Mouse (Mus musculus) neural tube, embryonic 13.5 days (tissue): ENCODE data around the gene Cdh12. TPM values are rescaled to one million over a fixed set of nuclear protein-coding genes. Genes with fewer than 3 reads are reported as not detected.
A peak's percentile ranks its signal among the peaks of the same experiment; 100 is the strongest.
"Not testable (repeated sequence)": the region's sequence is repeated elsewhere in the genome, so short reads cannot be mapped to it uniquely, and the experiment has no call there.

ENCODE experiments used
- ATAC-seq: fragments of 200-750 bp; cut with Nextera tagmentation; 2 replicates; pipeline ENCODE4 v1.8.0; 2017; ENCODE audit warnings: low read depth, mild to moderate bottlenecking, moderate TSS enrichment, moderate library complexity
- H3K27ac ChIP-seq: fragments of 300-500 bp; sonication (generic); replicated peaks from 2 replicates; pipeline ENCODE4 v1.5.1; 2015; ENCODE audit warnings: moderate library complexity, mild to moderate bottlenecking, inconsistent platforms
- H3K27me3 ChIP-seq: fragments of 300-500 bp; sonication (generic); 2 replicates; pipeline ENCODE4 v1.6.1; 2015; ENCODE audit warnings: mild to moderate bottlenecking, inconsistent platforms
- H3K36me3 ChIP-seq: fragments of 300-500 bp; sonication (generic); 2 replicates; pipeline ENCODE4 v1.6.1; 2015; ENCODE audit warnings: mild to moderate bottlenecking, inconsistent platforms
- H3K4me1 ChIP-seq: fragments of 300-500 bp; sonication (generic); replicated peaks from 2 replicates; pipeline ENCODE4 v1.6.1; 2015; ENCODE audit warnings: inconsistent platforms
- H3K4me2 ChIP-seq: fragments of 300-500 bp; sonication (generic); 2 replicates; pipeline ENCODE4 v1.6.1; 2015; ENCODE audit warnings: inconsistent platforms, mild to moderate bottlenecking, moderate library complexity
- H3K4me3 ChIP-seq: fragments of 300-500 bp; sonication (generic); 2 replicates; pipeline ENCODE4 v1.5.1; 2015; ENCODE audit warnings: mild to moderate bottlenecking, inconsistent platforms
- H3K9ac ChIP-seq: fragments of 300-500 bp; sonication (generic); 2 replicates; pipeline ENCODE4 v1.6.1; 2015; ENCODE audit warnings: moderate library complexity, mild to moderate bottlenecking, inconsistent platforms
- H3K9me3 ChIP-seq: fragments of 300-500 bp; sonication (generic); 2 replicates; pipeline ENCODE4 v1.6.1; 2016; ENCODE audit warnings: inconsistent platforms
- whole genome bisulfite sequencing: fragments of 180-500 bp; shearing (Covaris S2); methylation state at CpG from one replicate; pipeline ENCODE4 v1.1.7; 2015; 5-methylcytosine and 5-hydroxymethylcytosine counted together
- polyA plus RNA-seq: library from polyadenylated mRNA; unstranded; fragments of >200 nt; fragmentation: Nextera tagmentation; extraction: Ambion mirVana; gene quantifications from 2 replicates; pipeline ENCODE4 v1.2.1, GENCODE M21; 2015

Cdh12 gene
- polyA plus RNA-seq, 1 experiment from 2014 or later, result 5.1 TPM

DNA sequence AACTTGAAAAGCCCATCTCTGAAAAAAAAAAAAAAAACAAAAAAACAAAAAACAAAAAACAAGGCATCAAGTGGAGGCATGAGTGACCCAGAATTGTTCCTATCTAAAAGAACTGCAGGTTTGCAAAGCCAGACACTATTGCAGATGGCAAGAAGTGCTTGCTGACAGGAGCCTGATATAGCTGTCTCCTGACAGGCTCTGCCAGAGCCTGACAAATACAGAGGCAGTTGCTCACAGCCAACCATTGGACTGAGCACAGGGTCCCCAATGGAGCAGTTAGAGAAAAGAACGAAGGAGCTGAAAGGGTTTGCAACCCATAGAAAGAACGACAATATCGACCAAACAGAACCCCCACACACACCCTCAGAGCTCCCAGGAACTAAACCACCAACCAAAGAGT is 156.7 kb downstream of the Cdh12 start:
- not testable (repeated sequence) for H3K27ac ChIP-seq, H3K9ac ChIP-seq

DNA sequence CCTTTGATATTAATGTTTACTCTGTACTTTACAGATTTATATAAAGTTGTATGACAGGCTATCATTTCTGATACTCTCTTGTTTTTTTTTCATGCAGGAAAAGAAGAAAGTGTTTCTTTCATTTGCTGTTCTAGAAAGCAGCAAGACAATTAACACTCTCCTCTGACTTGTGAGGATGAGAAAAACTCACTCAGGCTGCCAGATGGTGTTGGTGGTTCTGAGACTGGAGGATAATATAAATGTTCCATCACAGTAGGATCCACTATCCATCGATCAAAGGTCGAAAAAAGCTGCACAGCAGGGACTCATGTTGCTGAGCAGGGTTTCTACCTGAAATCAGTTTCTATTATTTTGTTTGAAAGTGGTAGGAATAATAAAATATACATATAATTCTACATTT is 185.5 kb downstream of the Cdh12 start:
- H3K36me3 ChIP-seq, result no peaks in the 10 kb centered on the region
- H3K27ac ChIP-seq, result no peak overlapping the region
- 64% methylated on average over 2 of the region's 2 CpGs for WGBS
- H3K9me3 ChIP-seq, result no peaks in the 10 kb centered on the region
- ATAC-seq, result no peak
- peaks cover 4% of the 10 kb centered on the region; the same call in 1 of the 2 replicates for H3K4me1 ChIP-seq
- no peaks in the 10 kb centered on the region for H3K27me3 ChIP-seq
- no peak overlapping the region for H3K9ac ChIP-seq
- H3K4me2 ChIP-seq, result no peak overlapping the region
- H3K4me3 ChIP-seq, result no peak overlapping the region

More for the DNA sequence above, 156.7 kb downstream of the Cdh12 start:
- not testable (repeated sequence) for H3K4me2 ChIP-seq, H3K4me3 ChIP-seq, H3K9me3 ChIP-seq, H3K4me1 ChIP-seq, ATAC-seq, H3K36me3 ChIP-seq, H3K27me3 ChIP-seq
- 80% methylated on average over 3 of the region's 3 CpGs for WGBS

DNA sequence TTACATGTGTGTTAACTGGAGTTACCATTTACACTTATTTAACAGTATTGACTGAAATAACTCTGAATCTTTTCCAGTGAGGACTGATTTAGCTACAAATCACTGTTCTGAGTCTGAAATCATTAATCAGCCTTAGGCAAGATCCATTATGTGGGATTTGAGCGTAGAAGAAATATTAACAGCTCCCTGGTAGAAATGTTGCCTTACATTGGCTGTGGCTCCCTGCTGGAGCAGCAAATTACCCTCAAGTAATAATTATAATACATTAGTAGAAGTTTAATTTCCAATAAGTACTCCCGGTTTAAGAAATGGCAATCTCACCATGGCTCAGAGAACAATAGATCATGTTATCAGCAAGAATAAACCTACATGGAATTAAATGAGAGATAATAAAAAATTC is 190.1 kb downstream of the Cdh12 start:
- H3K27ac ChIP-seq, result no peak overlapping the region
- no peak overlapping the region for H3K4me3 ChIP-seq
- ATAC-seq, result peak; percentile 53
- no peak overlapping the region for H3K9ac ChIP-seq
- H3K27me3 ChIP-seq, result no peaks in the 10 kb centered on the region
- H3K4me2 ChIP-seq, result no peak overlapping the region
- H3K9me3 ChIP-seq, result no peaks in the 10 kb centered on the region
- no peaks in the 10 kb centered on the region for H3K36me3 ChIP-seq
- H3K4me1 ChIP-seq, result peaks cover 4% of the 10 kb centered on the region; the same call in 1 of the 2 replicates
- WGBS, result 40% methylated on average over 2 of the region's 2 CpGs

DNA sequence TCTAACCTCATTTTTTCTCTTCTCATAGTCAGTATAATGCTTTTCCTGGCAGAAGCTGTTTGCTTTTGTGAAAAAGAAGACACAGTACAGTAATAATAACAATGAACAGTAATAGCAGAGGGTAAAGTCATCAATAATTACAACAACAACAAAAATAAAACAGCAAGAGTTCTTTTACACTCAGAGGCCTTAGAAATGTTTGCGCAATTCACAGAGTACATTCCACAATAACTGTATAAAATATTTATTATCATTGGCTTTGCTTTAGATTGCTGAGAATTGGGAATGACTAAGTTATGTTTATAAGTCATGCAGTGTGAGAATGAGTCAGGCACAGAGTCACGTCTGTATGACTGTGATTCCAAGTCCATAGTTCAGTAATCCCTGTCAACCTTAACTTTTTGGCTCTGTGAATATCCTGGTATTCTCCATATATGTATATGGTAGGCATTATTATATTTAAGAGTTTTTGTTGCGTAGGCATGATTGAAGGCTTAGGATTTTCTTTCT is 193.9 kb downstream of the Cdh12 start:
- Histone ChIP-seq H3K9ac (no peak overlapping the region), H3K27ac (no peak overlapping the region), H3K27me3 (no peaks in the 10 kb centered on the region), H3K4me1 (peaks cover 4% of the 10 kb centered on the region; the same call in 1 of the 2 replicates), H3K36me3 (no peaks in the 10 kb centered on the region), H3K9me3 (no peaks in the 10 kb centered on the region), H3K4me2 (no peak overlapping the region), H3K4me3 (no peak overlapping the region)
- ATAC-seq, result no peak
- 80% methylated on average over 3 of the region's 3 CpGs for WGBS

DNA sequence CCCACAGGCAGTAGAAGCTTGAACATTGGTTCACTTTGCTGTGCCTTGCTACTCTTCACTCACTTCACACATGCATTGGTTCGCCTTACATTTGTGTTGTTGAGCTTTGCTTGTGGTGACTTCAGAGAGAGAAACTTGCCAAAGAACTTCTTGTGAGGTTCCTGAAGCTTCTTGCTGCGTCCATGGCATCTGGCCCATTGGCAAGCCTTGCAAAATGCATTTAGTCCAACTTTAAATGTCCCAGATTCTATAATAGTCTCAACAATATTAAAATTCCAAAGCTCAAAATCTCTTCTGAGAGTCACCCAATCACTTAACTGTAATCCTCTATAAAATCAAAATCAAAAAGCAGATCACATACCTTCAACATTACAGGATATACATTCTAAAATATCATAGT is 211.2 kb downstream of the Cdh12 start:
- no peaks in the 10 kb centered on the region for H3K9me3 ChIP-seq
- H3K27ac ChIP-seq, result no peak overlapping the region
- no peak overlapping the region for H3K9ac ChIP-seq
- no peaks in the 10 kb centered on the region for H3K36me3 ChIP-seq
- 79% methylated on average over 2 of the region's 2 CpGs for WGBS
- no peak overlapping the region for H3K4me2 ChIP-seq
- no peak for ATAC-seq
- H3K4me1 ChIP-seq, result no peaks in the 10 kb centered on the region
- no peaks in the 10 kb centered on the region for H3K27me3 ChIP-seq
- H3K4me3 ChIP-seq, result no peak overlapping the region

DNA sequence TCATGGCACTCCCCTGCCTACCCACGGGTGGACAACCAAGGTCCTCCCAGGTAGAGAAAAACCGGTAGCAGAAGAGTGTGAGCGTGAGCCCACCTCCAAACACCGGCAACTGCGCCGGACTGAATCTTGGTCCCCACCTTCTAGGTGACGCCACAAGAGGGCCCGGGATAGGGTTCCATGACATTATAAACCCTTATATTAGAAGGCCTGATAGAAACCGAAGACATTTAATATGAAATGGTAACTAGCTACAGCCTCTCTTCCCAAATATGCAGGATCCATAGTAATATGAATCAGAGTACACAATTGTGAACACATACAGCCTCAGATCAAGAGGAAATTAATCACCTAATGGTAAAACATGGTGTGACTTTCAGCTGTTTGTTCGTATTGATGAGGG is 217.6 kb downstream of the Cdh12 start, which contains the start of gene Acot10:
Gene Acot10, minus strand, starts transcription at position 101 of the 400 bp plus-strand sequence.
- 92% methylated on average over 10 of the region's 10 CpGs for WGBS
- Histone ChIP-seq H3K4me3 (no peak within 1 kb of the TSS), H3K4me1 (no peaks in the 10 kb centered on the region), H3K27me3 (no peaks in the 10 kb centered on the region), H3K27ac (no peak within 1 kb of the TSS), H3K9ac (no peak within 1 kb of the TSS), H3K36me3 (no peaks in the 10 kb centered on the region), H3K9me3 (no peaks in the 10 kb centered on the region), H3K4me2 (no peak within 1 kb of the TSS)
- no peak for ATAC-seq

DNA sequence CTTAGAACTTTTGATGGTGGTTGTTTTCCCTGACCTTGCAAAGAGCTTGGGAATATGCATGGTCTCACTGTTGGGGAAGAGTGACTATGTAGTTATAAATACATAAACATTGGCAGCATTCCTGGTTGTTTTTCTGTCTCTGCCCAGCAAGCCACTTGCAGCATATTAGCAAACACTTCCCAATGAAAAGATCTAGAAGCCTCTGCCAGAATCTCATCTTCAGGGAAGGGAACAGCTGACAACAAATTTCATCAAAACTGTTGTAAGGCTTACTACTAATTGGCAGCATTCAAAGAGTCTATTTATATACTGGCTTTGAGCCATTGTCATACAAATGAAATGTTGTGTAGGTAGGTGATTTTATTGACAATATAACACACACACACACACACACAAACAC is 218.3 kb downstream of the Cdh12 start:
- no peak overlapping the region for H3K4me2 ChIP-seq
- no peak overlapping the region for H3K9ac ChIP-seq
- H3K9me3 ChIP-seq, result no peaks in the 10 kb centered on the region
- ATAC-seq, result no peak
- no peaks in the 10 kb centered on the region for H3K36me3 ChIP-seq
- H3K27me3 ChIP-seq, result no peaks in the 10 kb centered on the region
- no peak overlapping the region for H3K27ac ChIP-seq
- H3K4me1 ChIP-seq, result no peaks in the 10 kb centered on the region
- no peak overlapping the region for H3K4me3 ChIP-seq

DNA sequence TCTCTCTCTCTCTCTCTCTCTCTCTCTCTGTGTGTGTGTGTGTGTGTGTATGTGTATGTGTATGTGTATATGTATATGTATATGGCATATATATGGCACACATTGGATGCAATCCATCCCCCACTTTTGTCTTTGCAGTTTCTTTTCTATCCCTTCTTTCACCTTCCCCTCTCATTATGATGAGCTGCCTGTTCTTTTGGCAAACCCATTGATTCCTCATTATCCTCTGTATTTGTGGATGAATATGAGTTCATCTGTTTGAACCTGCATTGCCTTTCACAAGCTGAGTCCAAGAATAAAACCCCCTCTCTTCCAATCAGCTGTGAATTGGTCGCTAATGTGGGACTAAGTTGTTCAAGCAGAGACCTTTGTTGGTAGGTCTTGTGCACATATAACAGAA is 218.9 kb downstream of the Cdh12 start:
- no peak overlapping the region for H3K9ac ChIP-seq
- no peaks in the 10 kb centered on the region for H3K9me3 ChIP-seq
- WGBS, result 70% methylated on average over 1 of the region's 1 CpGs

DNA sequence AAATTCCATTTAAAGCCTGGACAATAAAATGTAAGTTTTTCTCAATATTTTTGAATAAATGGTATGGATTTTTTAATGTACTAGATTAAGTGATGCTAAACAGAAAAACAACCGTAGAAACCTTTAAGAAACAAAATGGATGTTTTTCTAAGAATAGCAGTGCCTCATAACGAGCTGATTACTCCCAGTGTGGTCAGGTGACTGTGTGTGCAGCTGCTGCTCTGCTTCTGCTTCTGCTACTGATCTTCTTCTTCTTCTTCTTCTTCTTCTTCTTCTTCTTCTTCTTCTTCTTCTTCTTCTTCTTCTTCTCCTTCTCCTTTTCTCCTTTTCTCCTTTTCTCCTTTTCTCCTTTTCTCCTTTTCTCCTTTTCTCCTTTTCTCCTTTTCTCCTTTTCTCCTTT is 220.4 kb downstream of the Cdh12 start:
- H3K9me3 ChIP-seq, H3K4me1 ChIP-seq, ATAC-seq, H3K4me2 ChIP-seq, H3K27ac ChIP-seq, H3K36me3 ChIP-seq, H3K27me3 ChIP-seq, H3K9ac ChIP-seq, H3K4me3 ChIP-seq: not testable (repeated sequence)
- WGBS, result 69% methylated on average over 2 of the region's 2 CpGs

More for the DNA sequence above, 218.9 kb downstream of the Cdh12 start:
- H3K4me2 ChIP-seq, result no peak overlapping the region
- no peak overlapping the region for H3K27ac ChIP-seq
- no peaks in the 10 kb centered on the region for H3K27me3 ChIP-seq
- no peak overlapping the region for H3K4me3 ChIP-seq
- no peak for ATAC-seq
- H3K4me1 ChIP-seq, result no peaks in the 10 kb centered on the region
- no peaks in the 10 kb centered on the region for H3K36me3 ChIP-seq

DNA sequence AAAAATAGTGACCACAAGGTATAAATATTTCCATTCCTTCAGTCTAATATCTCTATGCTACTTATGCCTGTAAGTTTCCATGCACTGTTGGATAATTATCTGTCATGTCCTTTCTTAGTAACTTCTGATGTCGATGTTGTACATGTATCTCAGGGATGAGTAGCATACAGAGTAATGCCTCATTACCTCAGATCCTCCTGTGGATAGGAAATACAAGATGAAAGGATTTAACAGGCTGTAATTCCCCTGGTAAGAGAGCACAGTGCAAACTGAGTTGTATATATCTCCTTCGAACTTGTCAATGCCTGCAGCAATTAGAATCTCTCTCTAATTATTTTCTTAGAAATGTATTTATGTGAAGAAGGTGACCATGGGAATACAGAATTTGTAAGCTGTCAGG is 233.7 kb downstream of the Cdh12 start:
- Histone ChIP-seq H3K36me3 (no peaks in the 10 kb centered on the region), H3K4me1 (no peaks in the 10 kb centered on the region), H3K4me3 (no peak overlapping the region), H3K27ac (no peak overlapping the region), H3K27me3 (no peaks in the 10 kb centered on the region), H3K4me2 (no peak overlapping the region), H3K9ac (no peak overlapping the region), H3K9me3 (no peaks in the 10 kb centered on the region)
- 74% methylated on average over 2 of the region's 2 CpGs for WGBS
- ATAC-seq, result no peak

DNA sequence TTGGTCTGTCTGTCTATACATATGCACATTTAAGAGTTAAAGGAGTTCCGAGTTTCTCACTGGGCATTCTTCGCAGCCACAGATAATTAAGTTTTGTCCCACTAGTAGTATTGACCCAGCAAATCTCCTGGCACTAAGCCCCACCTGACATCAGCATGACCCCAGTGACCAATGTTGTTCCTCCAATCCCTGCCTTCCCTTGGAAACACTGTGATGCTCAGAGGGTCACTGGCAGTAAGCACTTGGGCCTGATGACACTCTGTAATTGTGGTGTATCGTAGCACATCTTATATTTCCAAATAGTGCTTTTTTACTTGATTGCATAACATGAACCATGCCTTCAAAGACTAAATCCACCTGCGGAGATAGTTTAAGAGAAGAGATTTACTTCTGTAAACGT is 235.1 kb downstream of the Cdh12 start:
- H3K4me3 ChIP-seq, result no peak overlapping the region
- 79% methylated on average over 5 of the region's 5 CpGs for WGBS
- no peak overlapping the region for H3K9ac ChIP-seq
- no peaks in the 10 kb centered on the region for H3K4me1 ChIP-seq
- H3K27me3 ChIP-seq, result no peaks in the 10 kb centered on the region
- no peak overlapping the region for H3K4me2 ChIP-seq
- no peaks in the 10 kb centered on the region for H3K9me3 ChIP-seq
- ATAC-seq, result no peak
- H3K27ac ChIP-seq, result no peak overlapping the region
- H3K36me3 ChIP-seq, result no peaks in the 10 kb centered on the region

DNA sequence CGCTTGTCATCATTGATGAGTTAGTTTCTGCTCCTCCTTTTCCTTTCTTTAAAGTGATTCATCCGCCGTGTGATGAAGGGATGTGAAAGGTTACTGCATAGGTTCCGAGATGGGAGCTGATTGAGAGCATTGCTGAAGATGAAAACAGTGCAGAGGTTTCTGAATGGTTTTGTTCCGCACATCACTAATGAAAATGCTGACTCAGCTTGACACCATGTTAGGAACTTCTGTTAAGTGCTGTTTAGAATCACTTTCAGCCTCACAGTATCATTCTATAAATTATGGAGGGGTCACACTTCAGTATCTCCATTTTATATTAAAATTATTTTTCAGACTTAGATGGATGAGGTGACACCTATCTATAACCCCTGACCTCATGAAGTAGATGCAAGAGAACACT is 247.2 kb downstream of the Cdh12 start:
- H3K9ac ChIP-seq, result no peak overlapping the region
- no peak overlapping the region for H3K4me2 ChIP-seq
- no peaks in the 10 kb centered on the region for H3K4me1 ChIP-seq
- no peaks in the 10 kb centered on the region for H3K9me3 ChIP-seq
- 81% methylated on average over 5 of the region's 5 CpGs for WGBS
- ATAC-seq, result no peak
- no peaks in the 10 kb centered on the region for H3K36me3 ChIP-seq
- no peak overlapping the region for H3K4me3 ChIP-seq
- no peaks in the 10 kb centered on the region for H3K27me3 ChIP-seq
- no peak overlapping the region for H3K27ac ChIP-seq

DNA sequence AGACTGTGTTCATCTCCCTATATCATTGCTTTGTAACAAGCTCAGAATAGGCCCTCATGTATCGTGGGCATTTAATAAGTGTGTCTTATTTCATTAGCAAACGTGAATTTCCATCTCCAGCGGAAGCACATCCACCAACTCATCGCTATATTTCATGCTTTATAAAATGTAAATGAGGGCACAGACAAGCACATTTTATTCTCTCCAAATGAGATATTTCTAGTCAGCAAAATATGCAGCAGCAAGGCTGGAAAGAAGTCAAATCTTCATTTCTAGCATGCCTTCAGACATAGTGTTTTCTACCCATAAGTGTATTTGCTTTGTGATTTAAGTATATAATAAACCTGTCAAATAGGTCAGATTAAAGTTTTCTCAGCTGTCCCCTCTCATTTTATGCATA is 262.8 kb downstream of the Cdh12 start:
- Histone ChIP-seq H3K4me3 (no peak overlapping the region), H3K9me3 (no peaks in the 10 kb centered on the region), H3K27me3 (no peaks in the 10 kb centered on the region), H3K36me3 (no peaks in the 10 kb centered on the region), H3K4me1 (no peaks in the 10 kb centered on the region), H3K27ac (no peak overlapping the region), H3K9ac (no peak overlapping the region), H3K4me2 (no peak overlapping the region)
- WGBS, result 71% methylated on average over 4 of the region's 4 CpGs
- ATAC-seq, result no peak
